Mouse (Mus musculus): ENCODE results near the gene Zfp811. TPM values are rescaled to one million over a fixed set of nuclear protein-coding genes. Genes with fewer than 3 reads are reported as not detected.

Gene Zfp811
- polyA plus RNA-seq, 1 experiment from 2014 or later, result 0.29 TPM

DNA sequence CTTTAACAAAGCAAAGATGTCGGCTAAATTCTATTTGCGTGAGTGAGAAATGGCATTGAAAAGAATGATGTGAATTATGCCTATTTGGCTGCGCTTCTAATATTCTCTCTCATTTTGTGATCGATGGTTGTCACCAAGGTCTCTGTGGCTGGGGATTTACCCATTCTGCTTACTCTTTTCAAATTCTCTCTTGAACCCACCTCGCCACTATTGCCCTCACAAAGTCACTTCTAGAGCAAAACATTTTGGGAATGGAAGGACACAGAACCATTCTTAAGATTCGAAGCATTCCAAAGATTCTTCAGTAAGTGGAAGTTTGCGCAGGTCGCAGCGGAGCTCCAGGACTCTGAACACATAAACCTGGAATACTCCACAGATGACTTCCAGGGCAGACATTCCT lies 21.2 kb downstream of the Zfp811 start:
- no peak overlapping the region for H3K9ac ChIP-seq (replicated peaks; ENCODE audit: low read depth)
- ATAC-seq (no peak), DNase-seq (ENCODE audit: low spot score) (no peak)
- no peak overlapping the region for H3K27ac ChIP-seq (ENCODE audit: low read length)
- H3K4me3 ChIP-seq (ENCODE audit: low read depth, low read length), result peak overlapping the region; percentile 71
- no peaks in the 10 kb centered on the region for H3K36me3 ChIP-seq (ENCODE audit: insufficient read depth, low read length)
- no peaks in the 10 kb centered on the region for H3K27me3 ChIP-seq (replicated peaks; ENCODE audit: insufficient read depth, low read length)
- H3K9me3 ChIP-seq (ENCODE audit: low read length), result no peaks in the 10 kb centered on the region
- peaks cover 7% of the 10 kb centered on the region; the same call in 1 of the 2 replicates for H3K4me1 ChIP-seq (ENCODE audit: insufficient read depth, low read depth, low read length)
- H3K4me2 ChIP-seq (replicated peaks; ENCODE audit: low read depth, low read length), result peak overlapping the region; percentile 62
- WGBS, result 4% methylated on average over 9 of the region's 9 CpGs
- no peak for TF ChIP-seq CTCF (IDR thresholded peaks at IDR 0.05)
- no peak for TF ChIP-seq EP300 (IDR thresholded peaks at IDR 0.05)

DNA sequence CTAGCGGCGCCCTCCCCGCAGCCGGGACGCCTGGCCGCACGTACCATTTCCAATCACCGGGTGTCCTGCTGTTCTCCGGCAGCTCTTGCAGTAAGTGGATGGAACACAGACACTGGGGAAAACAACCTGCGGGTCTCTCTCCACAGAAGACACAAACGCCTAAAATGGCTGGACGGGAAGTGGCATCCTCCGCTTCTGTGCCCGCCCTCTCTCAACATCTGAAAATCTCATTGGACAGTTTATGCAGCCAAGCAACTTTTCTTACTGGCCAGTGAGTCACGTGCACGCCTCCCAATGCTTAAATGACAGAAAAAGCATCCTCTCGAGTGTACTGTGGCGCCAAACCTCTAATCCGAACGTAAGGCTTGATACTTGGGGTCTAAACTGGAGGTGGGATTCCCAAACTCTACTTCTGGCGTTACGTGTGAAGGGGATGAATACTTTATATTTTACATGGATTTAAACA lies 21.6 kb downstream of the Zfp811 start, which contains the start of gene Zfp871:
Gene Zfp871 (minus strand): TSS at position 194 of the 466 bp plus-strand sequence.
- ATAC-seq (peak; percentile 99), DNase-seq (ENCODE audit: low spot score) (peak; percentile 97)
- Histone ChIP-seq H3K36me3 (ENCODE audit: insufficient read depth, low read length) (no peaks in the 10 kb centered on the region), H3K9me3 (ENCODE audit: low read length) (no peaks in the 10 kb centered on the region), H3K27me3 (replicated peaks; ENCODE audit: insufficient read depth, low read length) (no peaks in the 10 kb centered on the region), H3K9ac (replicated peaks; ENCODE audit: low read depth) (peak within 1 kb of the TSS; percentile 88), H3K4me2 (replicated peaks; ENCODE audit: low read depth, low read length) (peak within 1 kb of the TSS; percentile 62), H3K4me3 (ENCODE audit: low read depth, low read length) (peak within 1 kb of the TSS; percentile 71), H3K27ac (ENCODE audit: low read length) (peak within 1 kb of the TSS; percentile 95), H3K4me1 (ENCODE audit: insufficient read depth, low read depth, low read length) (peaks cover 7% of the 10 kb centered on the region; the same call in 1 of the 2 replicates)
- WGBS, result under 1% methylated on average over 22 of the region's 22 CpGs
- TF ChIP-seq CTCF (IDR thresholded peaks at IDR 0.05) (no peak), EP300 (IDR thresholded peaks at IDR 0.05) (no peak)

DNA sequence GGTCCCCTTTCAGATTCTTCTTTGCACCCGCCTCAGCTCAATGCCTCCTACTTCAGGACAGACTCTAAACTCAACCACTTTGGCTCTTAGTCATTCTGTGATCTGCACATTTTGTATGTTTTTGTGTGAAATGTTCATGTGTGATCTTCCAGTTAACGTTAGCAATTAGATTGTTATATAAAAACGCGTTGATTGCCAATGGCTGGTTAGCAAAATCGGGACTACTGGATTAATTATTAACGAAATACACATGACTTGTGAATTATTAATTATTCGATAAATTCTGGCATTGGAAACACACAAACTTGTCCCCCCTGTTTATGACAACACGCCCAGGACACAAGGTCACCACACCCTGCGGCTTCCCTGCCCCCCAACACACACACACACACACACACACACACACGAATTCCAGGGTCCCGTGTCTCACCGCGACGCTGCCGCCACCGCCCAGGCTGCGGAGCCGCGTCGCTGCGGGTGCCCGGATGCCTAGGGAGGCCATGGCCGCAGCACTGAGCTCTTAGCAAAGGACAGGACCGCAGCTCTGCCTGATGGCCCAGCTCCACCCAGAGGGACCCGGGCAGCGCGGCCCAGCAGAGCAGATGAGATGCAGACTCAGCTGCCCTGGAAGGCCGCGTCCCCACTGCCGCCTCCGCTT lies 22.2 kb downstream of the Zfp811 start:
- WGBS, result under 1% methylated on average over 31 of the region's 31 CpGs

GRCm38 (mm10) chr17:32786944-32787343 lies 22.8 kb downstream of the Zfp811 start:
- no peak overlapping the region for H3K27ac ChIP-seq (ENCODE audit: low read length)
- H3K9ac ChIP-seq (replicated peaks; ENCODE audit: low read depth), result peak overlapping the region; percentile 88; the same call in 1 of the 2 replicates
- peak overlapping the region; percentile 62 for H3K4me2 ChIP-seq (replicated peaks; ENCODE audit: low read depth, low read length)
- no peaks in the 10 kb centered on the region for H3K36me3 ChIP-seq (ENCODE audit: insufficient read depth, low read length)
- TF ChIP-seq CTCF (IDR thresholded peaks at IDR 0.05) (no peak), EP300 (IDR thresholded peaks at IDR 0.05) (no peak)
- no peaks in the 10 kb centered on the region for H3K9me3 ChIP-seq (ENCODE audit: low read length)
- H3K4me1 ChIP-seq (ENCODE audit: insufficient read depth, low read depth, low read length), result peaks cover 7% of the 10 kb centered on the region; the same call in 1 of the 2 replicates
- DNase-seq (ENCODE audit: low spot score), result no peak
- no peak for ATAC-seq
- WGBS, result 55% methylated on average over 6 of the region's 6 CpGs
- H3K4me3 ChIP-seq (ENCODE audit: low read depth, low read length), result peak overlapping the region; percentile 71
- H3K27me3 ChIP-seq (replicated peaks; ENCODE audit: insufficient read depth, low read length), result no peaks in the 10 kb centered on the region

More for the DNA sequence above, 22.2 kb downstream of the Zfp811 start:
- Histone ChIP-seq H3K27ac (ENCODE audit: low read length) (peak overlapping the region; percentile 95), H3K9ac (replicated peaks; ENCODE audit: low read depth) (peak overlapping the region; percentile 88), H3K9me3 (ENCODE audit: low read length) (no peaks in the 10 kb centered on the region), H3K4me1 (ENCODE audit: insufficient read depth, low read depth, low read length) (peaks cover 7% of the 10 kb centered on the region; the same call in 1 of the 2 replicates), H3K36me3 (ENCODE audit: insufficient read depth, low read length) (no peaks in the 10 kb centered on the region), H3K4me3 (ENCODE audit: low read depth, low read length) (peak overlapping the region; percentile 71), H3K27me3 (replicated peaks; ENCODE audit: insufficient read depth, low read length) (no peaks in the 10 kb centered on the region), H3K4me2 (replicated peaks; ENCODE audit: low read depth, low read length) (peak overlapping the region; percentile 62)
- TF ChIP-seq CTCF (IDR thresholded peaks at IDR 0.05) (no peak), EP300 (IDR thresholded peaks at IDR 0.05) (no peak)
- ATAC-seq (peak; percentile 92), DNase-seq (ENCODE audit: low spot score) (peak; percentile 51)

- Histone ChIP-seq H3K4me2 (replicated peaks; ENCODE audit: low read depth, low read length) (no peak overlapping the region), H3K9me3 (ENCODE audit: low read length) (no peaks in the 10 kb centered on the region), H3K27ac (ENCODE audit: low read length) (no peak overlapping the region), H3K4me1 (ENCODE audit: insufficient read depth, low read depth, low read length) (peaks cover 7% of the 10 kb centered on the region; the same call in 1 of the 2 replicates), H3K36me3 (ENCODE audit: insufficient read depth, low read length) (no peaks in the 10 kb centered on the region), H3K9ac (replicated peaks; ENCODE audit: low read depth) (no peak overlapping the region), H3K27me3 (replicated peaks; ENCODE audit: insufficient read depth, low read length) (no peaks in the 10 kb centered on the region), H3K4me3 (ENCODE audit: low read depth, low read length) (no peak overlapping the region)
- TF ChIP-seq EP300 (IDR thresholded peaks at IDR 0.05), result no peak
- TF ChIP-seq CTCF (IDR thresholded peaks at IDR 0.05), result no peak
- ATAC-seq (no peak), DNase-seq (ENCODE audit: low spot score) (peak; percentile 38)
- 69% methylated on average over 3 of the region's 3 CpGs for WGBS
Measured at GRCm38 (mm10) chr17:32785656-32786055, 24.1 kb downstream of the Zfp811 start.

DNA sequence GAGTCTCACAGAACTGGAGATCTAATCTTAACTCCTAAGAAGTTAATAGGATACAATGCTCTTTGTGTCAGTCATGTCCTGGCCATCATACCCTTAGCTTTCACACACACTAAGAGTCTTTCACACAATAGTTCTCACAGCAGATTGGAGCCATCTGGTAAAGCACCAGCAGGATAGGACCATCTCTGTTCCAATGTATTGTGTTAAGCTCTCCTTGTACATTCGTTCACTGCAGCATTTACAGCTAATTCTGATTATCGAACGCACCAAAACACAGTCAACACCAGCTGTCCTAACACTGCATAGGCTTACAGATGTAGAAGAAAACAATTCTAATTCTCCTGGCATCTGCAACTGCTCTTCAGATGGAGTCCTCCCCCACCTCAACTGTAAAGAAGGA lies 32.2 kb downstream of the Zfp811 start:
- no peak overlapping the region for H3K9ac ChIP-seq (replicated peaks; ENCODE audit: low read depth)
- TF ChIP-seq EP300 (IDR thresholded peaks at IDR 0.05) (no peak), CTCF (IDR thresholded peaks at IDR 0.05) (no peak)
- H3K4me1 ChIP-seq (ENCODE audit: insufficient read depth, low read depth, low read length), result no peaks in the 10 kb centered on the region
- DNase-seq (ENCODE audit: low spot score) (no peak), ATAC-seq (no peak)
- WGBS, result 95% methylated on average over 3 of the region's 3 CpGs
- H3K27me3 ChIP-seq (replicated peaks; ENCODE audit: insufficient read depth, low read length), result no peaks in the 10 kb centered on the region
- H3K4me2 ChIP-seq (replicated peaks; ENCODE audit: low read depth, low read length), result no peak overlapping the region
- no peak overlapping the region for H3K4me3 ChIP-seq (ENCODE audit: low read depth, low read length)
- H3K36me3 ChIP-seq (ENCODE audit: insufficient read depth, low read length), result peaks cover 21% of the 10 kb centered on the region
- H3K27ac ChIP-seq (ENCODE audit: low read length), result no peak overlapping the region
- no peaks in the 10 kb centered on the region for H3K9me3 ChIP-seq (ENCODE audit: low read length)
